Mouse (Mus musculus) embryonic facial prominence, embryonic 10.5 days (tissue): ENCODE data around the gene Ipcef1. TPM values are rescaled to one million over a fixed set of nuclear protein-coding genes. Genes with fewer than 3 reads are reported as not detected.

Experiments used
- DNase-seq: peaks from one replicate; pipeline ENCODE4 v3.0.0-alpha.2; 2017; ENCODE audit warnings: low spot score
- H3K27ac ChIP-seq: fragments of 300-500 bp; sonication (generic); replicated peaks from 2 replicates; pipeline ENCODE4 v1.5.1; 2016; ENCODE audit warnings: mild to moderate bottlenecking
- H3K27me3 ChIP-seq: fragments of 300-500 bp; sonication (generic); replicated peaks from 2 replicates; pipeline ENCODE4 v1.6.1; 2016; ENCODE audit warnings: low read depth, mild to moderate bottlenecking; ENCODE audit not compliant: poor library complexity, severe bottlenecking
- H3K36me3 ChIP-seq: fragments of 300-500 bp; sonication (generic); replicated peaks from 2 replicates; pipeline ENCODE4 v1.6.1; 2016; ENCODE audit warnings: mild to moderate bottlenecking, moderate library complexity
- H3K4me1 ChIP-seq: fragments of 300-500 bp; sonication (generic); 2 replicates; pipeline ENCODE4 v1.6.1; 2016
- H3K4me3 ChIP-seq: fragments of 300-500 bp; sonication (generic); 2 replicates; pipeline ENCODE4 v1.5.1; 2016; ENCODE audit warnings: mild to moderate bottlenecking, moderate library complexity
- H3K9me3 ChIP-seq: fragments of 300-500 bp; sonication (generic); 2 replicates; pipeline ENCODE4 v1.6.1; 2016; ENCODE audit warnings: mild to moderate bottlenecking
- WGBS: fragments of 180-500 bp; shearing (Covaris S2); methylation state at CpG from one replicate; pipeline ENCODE4 v1.1.7; 2016; 5-methylcytosine and 5-hydroxymethylcytosine counted together
- polyA plus RNA-seq: library from polyadenylated mRNA; unstranded; fragments of >200 nt; fragmentation: Nextera tagmentation; extraction: Ambion mirVana; gene quantifications from 2 replicates; pipeline ENCODE4 v1.2.1, GENCODE M21; 2016

Gene Ipcef1
- polyA plus RNA-seq, 1 experiment from 2014 or later = 0.10 TPM

DNA sequence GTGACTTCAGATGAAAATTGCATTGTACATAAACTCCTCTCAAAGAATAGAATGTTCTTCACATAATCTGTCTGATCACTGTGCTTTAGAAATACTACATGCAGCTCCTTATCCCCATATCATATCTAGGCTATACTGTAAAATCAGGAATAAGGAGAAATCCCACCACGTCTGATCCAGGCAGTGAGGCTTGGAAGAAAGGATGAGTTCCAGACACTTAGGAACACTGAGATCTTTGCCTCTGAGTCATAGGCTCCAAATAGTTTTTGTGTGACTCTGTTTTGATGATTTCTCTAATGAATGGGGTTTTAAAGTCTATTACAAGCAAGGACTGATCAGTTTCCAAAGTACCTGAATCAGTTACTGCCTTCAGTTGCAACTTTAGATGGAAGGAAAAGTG lies 210.1 kb downstream of the Ipcef1 start:
- H3K27ac ChIP-seq = no peak overlapping the region
- no peaks in the 10 kb centered on the region for H3K9me3 ChIP-seq
- H3K4me1 ChIP-seq = no peaks in the 10 kb centered on the region
- H3K4me3 ChIP-seq = no peak overlapping the region
- DNase-seq = no peak
- no peaks in the 10 kb centered on the region for H3K27me3 ChIP-seq
- no peaks in the 10 kb centered on the region for H3K36me3 ChIP-seq
- WGBS = 76% methylated on average over 1 of the region's 1 CpGs

Other genes with a start within 250 kb of the Ipcef1 start
- gene Cnksr3, start 159.8 kb upstream of the Ipcef1 start, polyA plus RNA-seq = 8.8 and 10.8 TPM in 2 replicates